Mouse (Mus musculus) spleen, adult 2 months (tissue): Measurements from ENCODE around the gene Prx. TPM values are rescaled to one million over a fixed set of nuclear protein-coding genes. Genes with fewer than 3 reads are reported as not detected.

Experiments
- DNase-seq, 2 experiments: peaks; one replicate each; pipeline versions ENCODE4 v3.0.0 to v3.0.0-alpha.2; 2012 to 2021; ENCODE audit warnings: low spot score in 2 of 2, low read depth in 1 of 2
- H3K27ac ChIP-seq: fragments of 200-500 bp; 2 replicates; pipeline ENCODE4 v1.5.1; 2012; ENCODE audit warnings: low read length, inconsistent platforms; ENCODE audit not compliant: insufficient read depth
- H3K27me3 ChIP-seq: fragments of 200-500 bp; 2 replicates; pipeline ENCODE4 v1.6.1; 2012; ENCODE audit warnings: mild to moderate bottlenecking, moderate library complexity, low read length, inconsistent platforms; ENCODE audit not compliant: control insufficient read depth, insufficient read depth
- H3K36me3 ChIP-seq: fragments of 200-500 bp; 2 replicates; pipeline ENCODE4 v1.6.1; 2012; ENCODE audit warnings: mild to moderate bottlenecking, low read length, inconsistent platforms; ENCODE audit not compliant: control insufficient read depth, insufficient read depth
- H3K4me1 ChIP-seq: fragments of 200-500 bp; 2 replicates; pipeline ENCODE4 v1.6.1; 2011; ENCODE audit warnings: inconsistent platforms; ENCODE audit not compliant: control insufficient read depth, insufficient read depth, insufficient read length
- H3K4me3 ChIP-seq: fragments of 200-500 bp; 2 replicates; pipeline ENCODE4 v1.5.1; 2011; ENCODE audit warnings: mild to moderate bottlenecking, inconsistent platforms; ENCODE audit not compliant: insufficient read depth, insufficient read length; ENCODE audit errors: extremely low read depth
- CTCF ChIP-seq: fragments of 200-500 bp; IDR thresholded peaks from 2 replicates; pipeline ENCODE4 v1.5.1; 2011; ENCODE audit warnings: mild to moderate bottlenecking, inconsistent platforms; ENCODE audit not compliant: insufficient read depth, insufficient read length, insufficient replicate concordance; ENCODE audit errors: extremely low read depth
- POLR2A ChIP-seq: fragments of 200-500 bp; IDR thresholded peaks from 2 replicates; pipeline ENCODE4 v1.6.1; 2011; ENCODE audit warnings: low read depth, low read length, inconsistent platforms
- WGBS: fragments of 180-500 bp; shearing (Covaris S2); methylation state at CpG from one replicate; pipeline ENCODE4 v1.1.7; 2018; 5-methylcytosine and 5-hydroxymethylcytosine counted together
- polyA plus RNA-seq: library from polyadenylated mRNA; depleted of rRNA; stranded (reverse); fragments of >200 nt; gene quantifications from 2 replicates; pipeline ENCODE4 v1.2.3, GENCODE M21; 2012

Prx gene
- polyA plus RNA-seq, 1 experiment: 0.72 TPM

DNA sequence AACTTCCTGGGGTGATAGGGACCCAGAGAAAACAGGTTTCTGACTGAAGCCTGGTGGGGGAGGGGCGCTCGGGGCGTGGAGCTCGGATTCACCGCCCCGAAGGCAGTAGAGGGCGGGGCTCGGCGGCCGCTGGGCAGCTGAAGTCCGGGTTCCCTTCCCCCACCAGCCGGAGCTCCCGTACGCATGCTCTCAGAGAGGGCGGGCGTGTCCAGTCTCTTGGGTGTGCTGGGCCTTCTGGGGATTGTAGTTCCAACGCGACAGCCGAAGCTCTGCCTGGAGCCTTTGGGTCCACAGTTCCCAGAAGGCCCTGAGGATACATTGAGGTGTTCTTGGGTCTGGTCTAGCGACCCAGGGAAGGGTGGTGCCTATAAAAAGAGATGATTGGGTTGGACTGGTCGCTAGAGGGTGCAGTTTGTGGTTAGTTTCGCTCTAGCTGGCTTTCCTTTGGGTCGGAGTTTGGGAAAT, 24.6 kb upstream of the Prx start:
- no peaks in the 10 kb centered on the region for H3K4me1 ChIP-seq
- H3K36me3 ChIP-seq: peaks cover 9% of the 10 kb centered on the region
- peak overlapping the region; percentile 93 for H3K27ac ChIP-seq
- DNase-seq: peak; percentile 95 to 99
- TF ChIP-seq CTCF (peak; percentile 31; the same call in 1 of the 2 replicates), POLR2A (no peak)
- 1% methylated on average over 23 of the region's 23 CpGs for WGBS
- H3K27me3 ChIP-seq: no peaks in the 10 kb centered on the region
- H3K4me3 ChIP-seq: peak overlapping the region; percentile 89

DNA sequence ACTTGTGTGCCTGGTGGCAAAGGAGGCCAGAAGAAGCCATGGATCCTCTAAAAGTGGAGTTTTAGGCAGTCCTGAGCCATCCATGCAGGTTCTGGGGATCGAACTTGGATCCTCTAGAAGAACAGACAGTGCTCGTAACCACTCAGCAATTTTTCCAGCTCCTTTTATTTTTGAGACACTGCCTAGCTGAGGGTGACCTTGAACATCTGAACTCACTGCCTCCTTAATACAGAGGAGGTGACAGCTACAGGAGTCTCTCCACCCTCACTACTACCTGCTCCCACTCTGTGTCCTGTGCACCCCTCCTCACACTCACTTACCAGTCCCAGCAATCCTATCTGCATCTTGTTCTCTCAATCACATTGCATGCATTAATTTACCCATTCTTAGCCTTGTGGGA, 23.5 kb upstream of the Prx start:
- peaks cover 9% of the 10 kb centered on the region for H3K36me3 ChIP-seq
- H3K27ac ChIP-seq: no peak overlapping the region
- no peak for DNase-seq
- H3K4me3 ChIP-seq: no peak overlapping the region
- H3K27me3 ChIP-seq: no peaks in the 10 kb centered on the region
- H3K4me1 ChIP-seq: no peaks in the 10 kb centered on the region
- TF ChIP-seq CTCF (no peak), POLR2A (no peak)
- 96% methylated on average over 2 of the region's 2 CpGs for WGBS

DNA sequence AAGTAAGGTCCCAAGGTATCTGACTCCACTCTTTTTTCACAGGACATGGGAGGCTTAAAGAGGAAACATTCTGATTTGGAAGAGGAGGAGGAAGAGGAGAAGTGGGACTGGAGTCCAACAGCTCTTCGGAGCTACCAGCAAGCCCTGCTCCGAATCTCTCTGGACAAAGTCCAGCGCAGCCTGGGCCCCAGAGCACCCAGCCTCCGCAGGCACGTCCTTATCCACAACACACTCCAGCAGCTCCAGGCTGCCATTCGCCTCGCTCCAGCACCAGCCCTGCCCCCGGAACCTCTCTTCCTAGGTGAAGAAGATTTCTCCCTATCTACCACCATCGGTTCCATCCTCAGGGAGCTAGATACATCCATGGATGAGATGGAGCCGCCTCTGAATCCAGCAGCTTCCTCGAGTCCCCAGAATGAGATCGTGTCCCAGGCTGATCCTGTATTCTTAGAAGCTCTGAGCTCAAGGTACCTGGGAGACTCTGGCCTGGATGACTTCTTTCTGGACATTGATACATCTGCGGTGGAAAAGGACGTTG, 23.0 kb upstream of the Prx start:
- Histone ChIP-seq H3K27ac (no peak overlapping the region), H3K4me1 (peaks cover 4% of the 10 kb centered on the region; the same call in 1 of the 2 replicates), H3K27me3 (no peaks in the 10 kb centered on the region), H3K4me3 (no peak overlapping the region), H3K36me3 (peaks cover 9% of the 10 kb centered on the region)
- DNase-seq: no peak
- TF ChIP-seq CTCF: no peak
- TF ChIP-seq POLR2A: no peak
- 95% methylated on average over 14 of the region's 14 CpGs for WGBS

DNA sequence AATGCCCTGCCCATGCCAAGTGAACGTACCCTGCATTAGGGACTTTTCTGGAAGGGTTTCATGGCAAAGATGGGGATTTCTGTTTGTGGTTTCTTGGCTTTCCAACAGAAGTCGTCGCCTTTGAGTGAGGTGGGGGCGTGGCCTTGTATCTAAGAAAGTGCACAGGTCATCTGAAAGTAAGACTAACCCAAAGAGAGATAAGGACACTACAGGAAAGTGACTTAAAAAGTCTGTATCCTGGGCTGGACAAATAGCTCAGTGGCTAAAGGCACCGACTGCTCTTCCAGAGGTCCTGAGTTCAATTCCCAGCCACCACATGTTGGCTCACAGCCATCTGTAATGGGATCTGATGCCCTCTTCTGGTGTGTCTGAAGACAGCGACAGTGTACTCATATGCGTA, 20.6 kb upstream of the Prx start:
- WGBS: 68% methylated on average over 7 of the region's 7 CpGs
- H3K27me3 ChIP-seq: no peaks in the 10 kb centered on the region
- no peak for TF ChIP-seq CTCF
- TF ChIP-seq POLR2A: no peak
- no peak for DNase-seq
- peaks cover 8% of the 10 kb centered on the region; the same call in 1 of the 2 replicates for H3K4me1 ChIP-seq
- no peak overlapping the region for H3K27ac ChIP-seq
- H3K36me3 ChIP-seq: peaks cover 9% of the 10 kb centered on the region
- H3K4me3 ChIP-seq: no peak overlapping the region

DNA sequence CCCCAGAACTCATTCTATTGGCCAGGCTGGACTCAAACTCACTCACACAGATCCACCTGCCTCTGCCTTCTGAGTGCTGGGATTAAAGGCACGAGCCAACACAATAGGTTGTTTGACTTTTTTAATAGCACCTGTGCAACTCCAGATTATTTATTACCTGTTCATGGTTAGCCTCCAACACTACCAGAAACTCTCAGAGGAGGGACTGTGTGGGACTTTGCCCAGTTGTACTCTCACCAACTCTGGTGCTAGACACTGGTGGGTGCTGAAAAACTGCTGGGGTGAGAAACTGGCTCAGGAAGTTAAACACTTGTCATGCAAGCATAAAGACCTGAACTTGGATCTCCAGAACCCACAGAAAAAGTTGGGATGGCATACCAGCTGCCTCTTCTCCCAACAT, 19.4 kb upstream of the Prx start:
- no peak for DNase-seq
- H3K4me3 ChIP-seq: no peak overlapping the region
- TF ChIP-seq POLR2A (no peak), CTCF (no peak)
- peaks cover 8% of the 10 kb centered on the region; the same call in 1 of the 2 replicates for H3K4me1 ChIP-seq
- no peaks in the 10 kb centered on the region for H3K27me3 ChIP-seq
- H3K36me3 ChIP-seq: peaks cover 9% of the 10 kb centered on the region
- no peak overlapping the region for H3K27ac ChIP-seq
- WGBS: 92% methylated on average over 1 of the region's 1 CpGs

DNA sequence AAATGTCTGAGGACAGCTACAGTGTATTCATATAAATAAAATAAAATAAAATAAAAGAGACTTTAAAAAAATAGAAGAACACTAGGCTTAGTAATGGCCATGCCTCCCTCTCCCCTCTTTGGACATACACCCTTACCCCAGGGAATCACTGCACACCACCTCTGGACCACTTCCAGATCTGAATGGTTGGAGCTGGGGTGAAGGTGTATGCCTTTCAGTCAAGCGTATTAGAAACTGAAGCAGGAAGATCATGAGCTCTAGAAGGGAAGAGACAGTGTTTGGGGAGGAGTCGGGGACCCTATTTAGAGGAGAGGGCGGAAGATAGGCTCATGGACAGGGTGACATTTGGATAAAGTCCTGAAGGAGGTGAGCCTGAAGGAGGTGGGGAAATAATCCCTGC, 18.6 kb upstream of the Prx start:
- WGBS: 89% methylated on average over 3 of the region's 3 CpGs
- H3K27me3 ChIP-seq: no peaks in the 10 kb centered on the region
- TF ChIP-seq CTCF (no peak), POLR2A (no peak)
- H3K4me3 ChIP-seq: no peak overlapping the region
- no peak overlapping the region for H3K27ac ChIP-seq
- DNase-seq: no peak
- peaks cover 8% of the 10 kb centered on the region; the same call in 1 of the 2 replicates for H3K4me1 ChIP-seq
- H3K36me3 ChIP-seq: peaks cover 9% of the 10 kb centered on the region

DNA sequence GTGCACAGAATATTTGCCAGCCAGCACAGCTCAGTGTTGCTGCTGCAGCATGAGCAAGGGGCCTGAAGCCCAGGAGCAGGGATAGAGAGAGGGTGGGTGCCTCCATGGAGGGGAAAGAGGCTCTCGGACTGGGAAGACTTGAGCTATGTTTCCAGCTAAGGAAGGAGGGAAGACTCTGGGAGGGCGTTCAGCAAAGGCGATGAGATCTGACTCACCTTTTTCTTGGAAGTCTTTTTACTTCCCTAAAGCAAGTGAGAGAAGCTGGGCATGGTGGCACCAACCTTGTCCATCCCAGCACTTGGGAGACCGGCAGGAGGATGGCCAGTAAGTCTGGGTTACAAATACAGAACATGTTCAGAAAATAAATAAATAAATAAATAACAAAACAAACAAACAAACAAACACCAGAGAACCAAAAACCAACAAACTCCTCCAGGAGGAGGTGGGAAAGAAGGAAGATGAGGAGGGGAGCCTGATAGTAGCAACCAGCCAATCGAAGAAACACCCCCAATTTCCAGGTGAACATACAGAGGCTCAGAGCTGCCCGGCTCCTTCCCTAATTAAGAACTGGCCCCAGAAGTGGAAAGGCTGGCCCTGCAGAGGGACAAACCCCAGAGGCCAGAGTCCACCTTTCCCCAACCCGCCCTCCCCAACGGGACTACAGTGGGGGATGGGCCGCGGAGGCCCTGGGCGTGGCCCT, 18.0 kb upstream of the Prx start:
- no peak for DNase-seq
- H3K27ac ChIP-seq: peak overlapping the region; percentile 21; the same call in 1 of the 2 replicates
- peaks cover 8% of the 10 kb centered on the region; the same call in 1 of the 2 replicates for H3K4me1 ChIP-seq
- H3K36me3 ChIP-seq: peaks cover 9% of the 10 kb centered on the region
- H3K4me3 ChIP-seq: peak overlapping the region; percentile 31; the same call in 1 of the 2 replicates
- WGBS: 30% methylated on average over 11 of the region's 11 CpGs
- H3K27me3 ChIP-seq: no peaks in the 10 kb centered on the region
- TF ChIP-seq POLR2A (no peak), CTCF (no peak)
